ENCODE assay signal across 17 mouse cellular contexts in genomic region chr4:40783049-40783448, GRCm38 (mm10).
"Had no signal": no experiment of that assay in that cellular context is flagged by ENCODE, and none has a peak within 500 bp of the region (broad histone marks: within the 10 kb centered on the region; RNA-seq: fewer than 3 reads in every experiment).

No protein-coding gene starts in this region.

- H3K9ac ChIP-seq: neural tube, embryonic 12.5 days; neural tube, embryonic 13.5 days; neural tube, embryonic 15.5 days; stomach, embryonic 15.5 days had no signal

- H3K4me1 ChIP-seq: neural tube, embryonic 12.5 days; neural tube, embryonic 13.5 days; neural tube, embryonic 15.5 days had no signal

- H3K4me3 ChIP-seq: neural tube, embryonic 12.5 days; neural tube, embryonic 13.5 days; neural tube, embryonic 15.5 days; stomach, embryonic 15.5 days had no signal

- H3K9me3 ChIP-seq: neural tube, embryonic 12.5 days; neural tube, embryonic 13.5 days; neural tube, embryonic 15.5 days; stomach, embryonic 15.5 days had no signal

- H3K27me3 ChIP-seq: neural tube, embryonic 12.5 days; neural tube, embryonic 13.5 days; neural tube, embryonic 15.5 days; stomach, embryonic 15.5 days had no signal

- DNase-seq: retina, postnatal 1 day; right cerebral cortex, adult 18-20 months; right cerebral cortex, postnatal 14 days; right cerebral cortex, postnatal 25 days; right cerebral cortex, postnatal 4 days; spleen, adult 18-20 months; thymus, adult 18-20 months; thymus, adult 2 months; thymus, postnatal 14 days; thymus, postnatal 25 days; thymus, postnatal 36 days; thymus, postnatal 4 days had no signal

- H3K36me3 ChIP-seq: neural tube, embryonic 12.5 days; neural tube, embryonic 13.5 days; neural tube, embryonic 15.5 days; stomach, embryonic 15.5 days had no signal

- H3K27ac ChIP-seq: neural tube, embryonic 12.5 days; neural tube, embryonic 13.5 days; neural tube, embryonic 15.5 days; stomach, embryonic 15.5 days; stomach, postnatal 0 days had no signal
